Mouse (Mus musculus): ENCODE measurements around the gene Gltp. TPM values are rescaled to one million over a fixed set of nuclear protein-coding genes. Genes with fewer than 3 reads are reported as not detected.

Gene Gltp
- polyA plus RNA-seq, 1 experiment from 2014 or later = 42.9 TPM

Small RNA genes within 50 kb of the gene (microRNA-seq; reads per million reads assigned to microRNA genes)
- gene Mir7028 = not detected

Other genes starting within 250 kb of the Gltp start
- 23.6 and 25.7 TPM in 2 replicates for gene Mmab, start 246.9 kb downstream of the Gltp start, polyA plus RNA-seq (2015; fragmentation: Nextera tagmentation; extraction: Ambion mirVana)
- 50.0 and 54.0 TPM in 2 replicates for gene Mvk, start 246.7 kb downstream of the Gltp start, polyA plus RNA-seq (2015; fragmentation: Nextera tagmentation; extraction: Ambion mirVana)
- gene Fam222a, start 123.0 kb downstream of the Gltp start, polyA plus RNA-seq (2015; fragmentation: Nextera tagmentation; extraction: Ambion mirVana) = 5.8 and 6.4 TPM in 2 replicates
- gene Trpv4, start 32.6 kb downstream of the Gltp start, polyA plus RNA-seq (2015; fragmentation: Nextera tagmentation; extraction: Ambion mirVana) = 0.53 and 0.65 TPM in 2 replicates
- gene Tchp, start 16.8 kb upstream of the Gltp start, polyA plus RNA-seq (2015; fragmentation: Nextera tagmentation; extraction: Ambion mirVana) = 18.3 and 21.1 TPM in 2 replicates
- 37.5 and 39.6 TPM in 2 replicates for gene Ankrd13a, start 83.7 kb upstream of the Gltp start, polyA plus RNA-seq (2015; fragmentation: Nextera tagmentation; extraction: Ambion mirVana)
- 45.4 and 49.7 TPM in 2 replicates for gene Git2, start 84.5 kb upstream of the Gltp start, polyA plus RNA-seq (2015; fragmentation: Nextera tagmentation; extraction: Ambion mirVana)
- 261 and 279 TPM in 2 replicates for gene 1500011B03Rik, start 132.5 kb upstream of the Gltp start, polyA plus RNA-seq (2015; fragmentation: Nextera tagmentation; extraction: Ambion mirVana)
- not detected in 2 replicates for gene 4930519G04Rik, start 162.7 kb upstream of the Gltp start, polyA plus RNA-seq (2015; fragmentation: Nextera tagmentation; extraction: Ambion mirVana)
- 1.9 and 2.2 TPM in 2 replicates for gene Gm9936, start 167.7 kb upstream of the Gltp start, polyA plus RNA-seq (2015; fragmentation: Nextera tagmentation; extraction: Ambion mirVana)
- 3.5 and 3.6 TPM in 2 replicates for gene Oasl2, start 206.0 kb upstream of the Gltp start, polyA plus RNA-seq (2015; fragmentation: Nextera tagmentation; extraction: Ambion mirVana)
- 0.21 and 0.57 TPM in 2 replicates for gene Oasl1, start 232.3 kb upstream of the Gltp start, polyA plus RNA-seq (2015; fragmentation: Nextera tagmentation; extraction: Ambion mirVana)

Measured in hindbrain, embryonic 13.5 days (tissue).